Mouse (Mus musculus) intestine, postnatal 0 days (tissue): Measurements from ENCODE around the gene Slc25a54. TPM values are rescaled to one million over a fixed set of nuclear protein-coding genes. Genes with fewer than 3 reads are reported as not detected.
A peak's percentile ranks its signal among the peaks of the same experiment; 100 is the strongest.

Source experiments
- ATAC-seq: fragments of 200-750 bp; cut with Nextera tagmentation; 2 replicates; pipeline ENCODE4 v1.8.0; 2017; ENCODE audit warnings: mild to moderate bottlenecking, moderate TSS enrichment, moderate library complexity
- H3K27ac ChIP-seq: fragments of 300-500 bp; sonication (generic); 2 replicates; pipeline ENCODE4 v1.5.1; 2014; ENCODE audit warnings: mild to moderate bottlenecking, low read depth, low read length, moderate library complexity
- H3K27me3 ChIP-seq: fragments of 300-500 bp; sonication (generic); replicated peaks from 2 replicates; pipeline ENCODE4 v1.6.1; 2014; ENCODE audit warnings: low read length, mixed read lengths; ENCODE audit not compliant: control insufficient read depth, insufficient read depth
- H3K36me3 ChIP-seq: fragments of 300-500 bp; sonication (generic); 2 replicates; pipeline ENCODE4 v1.6.1; 2014; ENCODE audit warnings: mild to moderate bottlenecking, moderate library complexity; ENCODE audit not compliant: control insufficient read depth, insufficient read depth
- H3K4me1 ChIP-seq: fragments of 300-500 bp; sonication (generic); replicated peaks from 2 replicates; pipeline ENCODE4 v1.6.1; 2014; ENCODE audit warnings: antibody characterized with exemption, low read length, mixed read lengths; ENCODE audit not compliant: control insufficient read depth, insufficient read depth
- H3K4me2 ChIP-seq: fragments of 300-500 bp; sonication (generic); replicated peaks from 2 replicates; pipeline ENCODE4 v1.6.1; 2014; ENCODE audit warnings: low read depth, mild to moderate bottlenecking, moderate library complexity
- H3K4me3 ChIP-seq: fragments of 300-500 bp; sonication (generic); 2 replicates; pipeline ENCODE4 v1.5.1; 2014; ENCODE audit warnings: low read depth, low read length
- H3K9ac ChIP-seq: fragments of 300-500 bp; sonication (generic); 2 replicates; pipeline ENCODE4 v1.6.1; 2014; ENCODE audit warnings: mild to moderate bottlenecking, low read depth, low read length
- H3K9me3 ChIP-seq: fragments of 300-500 bp; sonication (generic); 2 replicates; pipeline ENCODE4 v1.6.1; 2016; ENCODE audit warnings: mixed run types; ENCODE audit not compliant: control insufficient read depth
- CTCF ChIP-seq: sonication (generic); IDR thresholded peaks from 2 replicates; pipeline ENCODE4 v1.5.1; 2016; ENCODE audit warnings: low read depth, mild to moderate bottlenecking, control low read depth, antibody characterized with exemption, moderate library complexity
- WGBS: fragments of 180-500 bp; shearing (Covaris S2); extraction: QIAGEN DNeasy Blood & Tissue Kit; methylation state at CpG from one replicate; pipeline ENCODE4 v1.1.7; 2014; 5-methylcytosine and 5-hydroxymethylcytosine counted together
- polyA plus RNA-seq: library from polyadenylated mRNA; unstranded; fragments of >200 nt; fragmentation: Nextera tagmentation; extraction: Ambion mirVana; gene quantifications from 2 replicates; pipeline ENCODE4 v1.2.1, GENCODE M21; 2015

Slc25a54 gene
- not detected in 2 replicates for polyA plus RNA-seq

DNA sequence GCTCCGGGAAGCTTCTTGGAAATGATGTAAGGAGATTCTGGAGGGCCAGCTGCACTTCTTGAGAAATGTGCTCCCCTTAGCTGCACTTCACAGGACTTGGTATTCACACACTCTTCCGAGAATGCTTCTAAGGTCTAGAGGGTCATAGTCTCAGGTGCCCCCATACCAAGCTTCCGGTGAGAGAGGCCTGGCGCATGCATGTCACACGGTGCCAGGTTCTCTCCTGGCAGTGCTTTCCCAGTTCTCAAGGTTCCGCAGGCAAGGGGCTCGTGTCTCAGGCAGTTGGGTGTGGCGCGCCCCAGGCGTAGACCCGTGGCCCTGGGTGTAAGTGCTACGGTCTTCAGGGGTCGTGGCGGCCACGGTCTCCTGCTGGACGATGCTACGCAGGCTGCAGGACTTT is at the start of gene Slc25a54:
Gene Slc25a54 (plus strand): TSS at position 301 of the 400 bp plus-strand sequence.
- Histone ChIP-seq H3K27me3 (no peaks in the 10 kb centered on the region), H3K9ac (no peak within 1 kb of the TSS), H3K4me1 (no peaks in the 10 kb centered on the region), H3K36me3 (no peaks in the 10 kb centered on the region), H3K4me3 (no peak within 1 kb of the TSS), H3K9me3 (no peaks in the 10 kb centered on the region), H3K4me2 (no peak within 1 kb of the TSS), H3K27ac (no peak within 1 kb of the TSS)
- TF ChIP-seq CTCF, result no peak
- no peak for ATAC-seq
- WGBS, result 93% methylated on average over 17 of the region's 17 CpGs

DNA sequence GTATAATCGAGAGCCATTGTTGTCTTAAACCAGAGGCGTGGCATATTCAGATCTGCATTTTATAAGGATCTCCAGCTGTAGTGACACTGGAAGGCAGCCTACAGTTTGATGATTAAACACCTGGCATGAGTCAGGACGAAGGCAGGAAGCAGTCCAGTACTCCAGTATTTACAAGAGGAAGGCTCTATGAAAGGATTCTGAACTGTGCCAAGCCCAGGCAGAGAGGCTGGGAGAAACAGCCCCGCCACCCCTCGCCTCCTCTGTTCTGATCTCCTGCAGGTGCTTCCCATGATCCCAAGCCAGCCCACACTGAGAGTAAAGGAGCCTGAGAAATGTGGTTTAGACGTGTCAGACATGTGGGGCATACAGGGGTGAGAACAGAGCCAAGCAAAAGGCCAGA is 49.5 kb upstream of the Slc25a54 start:
- Histone ChIP-seq H3K4me1 (peaks cover 7% of the 10 kb centered on the region), H3K36me3 (no peaks in the 10 kb centered on the region), H3K27ac (no peak overlapping the region; the same call in 1 of the 2 replicates), H3K9ac (no peak overlapping the region), H3K4me2 (no peak overlapping the region; the same call in 1 of the 2 replicates), H3K4me3 (no peak overlapping the region), H3K9me3 (no peaks in the 10 kb centered on the region), H3K27me3 (no peaks in the 10 kb centered on the region)
- ATAC-seq, result peak; percentile 26; the same call in 1 of the 2 replicates
- 22% methylated on average over 6 of the region's 6 CpGs for WGBS
- TF ChIP-seq CTCF, result no peak

DNA sequence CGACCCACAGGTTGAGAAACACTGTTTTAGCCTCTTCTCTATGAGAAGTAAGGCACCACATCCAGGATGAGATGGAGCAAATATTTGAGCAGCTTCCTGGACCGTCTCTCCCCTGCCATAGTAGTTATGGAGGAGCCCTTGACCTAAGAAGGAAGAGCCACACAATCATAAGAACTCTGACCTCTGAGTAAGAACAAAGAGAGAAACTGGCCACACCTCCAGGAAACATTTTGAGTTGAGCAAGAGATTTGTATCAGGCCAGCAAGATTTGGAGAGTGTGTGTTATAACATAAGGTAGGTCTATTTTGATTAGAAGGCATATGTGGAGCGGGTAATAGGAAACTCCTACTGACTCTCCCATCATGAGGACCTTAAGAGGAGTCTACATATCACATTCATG is 48.6 kb upstream of the Slc25a54 start:
- H3K4me2 ChIP-seq, result no peak overlapping the region
- no peak overlapping the region for H3K9ac ChIP-seq
- H3K4me3 ChIP-seq, result no peak overlapping the region
- no peaks in the 10 kb centered on the region for H3K9me3 ChIP-seq
- H3K27me3 ChIP-seq, result no peaks in the 10 kb centered on the region
- no peak for ATAC-seq
- peaks cover 7% of the 10 kb centered on the region for H3K4me1 ChIP-seq
- 66% methylated on average over 3 of the region's 3 CpGs for WGBS
- no peaks in the 10 kb centered on the region for H3K36me3 ChIP-seq
- no peak overlapping the region for H3K27ac ChIP-seq
- no peak for TF ChIP-seq CTCF

DNA sequence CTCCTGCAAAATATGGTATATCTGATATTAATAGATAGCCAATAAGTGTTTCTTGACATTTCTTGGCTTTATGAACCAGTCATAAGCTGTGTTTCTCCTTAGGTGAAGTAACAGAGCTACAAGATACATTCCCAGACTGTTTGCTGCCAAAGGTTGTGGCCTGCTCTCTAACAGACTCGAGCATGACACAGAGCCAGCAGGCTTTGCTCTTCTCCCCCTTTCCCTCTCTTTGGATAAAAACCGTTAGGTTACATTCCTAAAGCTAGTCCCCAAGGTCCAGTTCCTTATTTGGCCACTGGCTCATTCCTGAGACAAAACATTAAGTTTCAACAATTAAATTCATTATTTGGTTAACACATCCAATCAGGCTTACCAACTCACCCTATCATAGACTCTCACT is 48.0 kb upstream of the Slc25a54 start:
- 44% methylated on average over 2 of the region's 2 CpGs for WGBS
- H3K27me3 ChIP-seq, result no peaks in the 10 kb centered on the region
- no peaks in the 10 kb centered on the region for H3K9me3 ChIP-seq
- peaks cover 7% of the 10 kb centered on the region for H3K4me1 ChIP-seq
- H3K4me2 ChIP-seq, result no peak overlapping the region
- no peak for TF ChIP-seq CTCF
- no peak overlapping the region for H3K9ac ChIP-seq
- ATAC-seq, result no peak
- no peak overlapping the region for H3K27ac ChIP-seq
- no peak overlapping the region for H3K4me3 ChIP-seq
- H3K36me3 ChIP-seq, result no peaks in the 10 kb centered on the region

DNA sequence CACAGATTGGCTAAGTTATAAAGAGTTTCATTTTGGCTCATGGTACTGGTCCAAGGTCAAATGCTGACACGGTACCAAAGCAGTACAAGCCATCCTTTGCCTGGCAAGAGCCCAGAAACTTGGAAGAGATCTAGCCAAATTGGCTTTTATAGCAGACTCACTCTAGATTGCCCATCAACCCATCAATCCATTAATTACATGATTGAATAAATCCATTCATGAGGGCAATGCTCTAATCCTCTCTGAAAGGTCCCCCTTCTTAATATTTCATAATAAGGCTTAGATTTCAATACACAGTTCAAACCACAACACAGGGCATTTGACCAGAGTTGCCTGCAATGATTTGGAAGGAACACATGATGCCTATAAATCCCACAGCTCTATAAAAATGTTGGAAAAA is 45.9 kb upstream of the Slc25a54 start:
- TF ChIP-seq CTCF, result no peak
- no peak overlapping the region for H3K4me2 ChIP-seq
- no peaks in the 10 kb centered on the region for H3K27me3 ChIP-seq
- 69% methylated on average over 1 of the region's 1 CpGs for WGBS
- H3K36me3 ChIP-seq, result no peaks in the 10 kb centered on the region
- H3K9ac ChIP-seq, result no peak overlapping the region
- ATAC-seq, result no peak
- H3K9me3 ChIP-seq, result no peaks in the 10 kb centered on the region
- no peak overlapping the region for H3K4me3 ChIP-seq
- H3K27ac ChIP-seq, result no peak overlapping the region
- peaks cover 7% of the 10 kb centered on the region for H3K4me1 ChIP-seq

DNA sequence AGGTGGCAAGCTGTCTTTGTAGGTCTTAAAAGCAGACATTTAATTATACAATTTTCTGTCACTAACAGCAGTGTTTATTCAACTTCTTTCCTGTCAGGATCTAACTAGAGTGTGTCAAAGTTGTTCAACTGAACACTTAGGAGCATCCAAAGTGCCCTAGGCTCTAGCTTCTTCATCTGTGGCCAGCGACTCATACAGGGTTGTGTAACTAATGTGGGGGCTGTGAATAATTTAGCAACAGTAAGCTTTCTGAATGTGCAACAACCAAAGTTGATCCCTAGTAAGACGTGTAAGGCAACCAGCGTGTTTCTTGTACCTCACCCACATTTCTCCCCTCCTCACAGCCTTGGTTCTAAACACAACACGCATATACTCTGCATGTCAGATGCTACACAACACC is 39.4 kb upstream of the Slc25a54 start:
- Histone ChIP-seq H3K9ac (no peak overlapping the region), H3K27me3 (no peaks in the 10 kb centered on the region), H3K4me1 (no peaks in the 10 kb centered on the region), H3K36me3 (no peaks in the 10 kb centered on the region), H3K4me3 (no peak overlapping the region), H3K27ac (no peak overlapping the region), H3K4me2 (no peak overlapping the region), H3K9me3 (no peaks in the 10 kb centered on the region)
- TF ChIP-seq CTCF, result no peak
- no peak for ATAC-seq
- WGBS, result 85% methylated on average over 4 of the region's 4 CpGs

DNA sequence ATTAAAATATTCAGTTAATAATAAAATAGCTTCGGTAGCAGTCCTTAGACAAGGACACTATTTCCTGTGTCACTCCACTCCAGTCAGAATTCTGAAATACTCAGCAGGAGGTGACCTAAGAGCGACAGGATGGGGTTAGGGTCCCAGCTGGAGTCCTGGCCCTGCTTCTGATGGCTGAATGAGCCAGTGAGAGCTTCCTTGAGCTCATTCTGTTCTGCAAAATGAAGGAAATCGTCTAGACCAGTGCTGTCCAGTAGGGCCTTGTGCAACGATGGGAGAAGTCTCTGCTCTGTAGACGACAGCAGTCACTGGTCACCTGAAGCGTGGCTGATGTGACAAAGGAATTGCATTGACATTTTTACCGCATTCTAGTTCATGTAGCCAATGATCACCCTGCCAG is 36.9 kb upstream of the Slc25a54 start:
- no peak for ATAC-seq
- WGBS, result 80% methylated on average over 7 of the region's 7 CpGs

More for the DNA sequence above, 36.9 kb upstream of the Slc25a54 start:
- H3K9me3 ChIP-seq, result no peaks in the 10 kb centered on the region
- H3K9ac ChIP-seq, result no peak overlapping the region
- no peak overlapping the region for H3K4me3 ChIP-seq
- H3K27ac ChIP-seq, result no peak overlapping the region
- H3K4me2 ChIP-seq, result no peak overlapping the region
- no peaks in the 10 kb centered on the region for H3K36me3 ChIP-seq
- no peaks in the 10 kb centered on the region for H3K27me3 ChIP-seq
- H3K4me1 ChIP-seq, result no peaks in the 10 kb centered on the region
- TF ChIP-seq CTCF, result no peak
